Mouse (Mus musculus) MEL (cell line): ENCODE results near the gene Capn8.

Experiments used
- CTCF ChIP-seq, 3 experiments: IDR thresholded peaks in 2 of 3; conservative IDR thresholded peaks in 1 of 3; 2 replicates each; pipeline ENCODE4 v1.5.1; 2011 to 2012; ENCODE audit warnings: low read length in 3 of 3, low read depth in 2 of 3, mild to moderate bottlenecking in 2 of 3, improper control_type of control experiment in 1 of 3, inconsistent platforms in 1 of 3, mixed read lengths in 1 of 3, moderate library complexity in 1 of 3; ENCODE audit not compliant: control insufficient read depth in 1 of 3, insufficient read depth in 1 of 3, poor library complexity in 1 of 3, severe bottlenecking in 1 of 3
- RCOR1 ChIP-seq: IDR thresholded peaks from 2 replicates; pipeline ENCODE4 v1.6.1; 2012; ENCODE audit warnings: low read depth, mild to moderate bottlenecking, inconsistent platforms, low read length, improper control_type of control experiment
- ZKSCAN1 ChIP-seq: IDR thresholded peaks from 2 replicates; pipeline ENCODE4 v1.6.1; 2012; ENCODE audit warnings: low read depth, mild to moderate bottlenecking, inconsistent platforms, low read length, improper control_type of control experiment, moderate library complexity

- no peak for TF ChIP-seq RCOR1
- TF ChIP-seq CTCF (IDR thresholded peaks at IDR 0.05 in 2 of 3, conservative IDR thresholded peaks at IDR 0.05 in 1 of 3; ENCODE audit: control insufficient read depth in 1 of 3, insufficient read depth in 1 of 3, low read depth in 2 of 3, low read length in 3 of 3, poor library complexity in 1 of 3, severe bottlenecking in 1 of 3) = peak; percentile 60 to 78 (median 72)
- no peak for TF ChIP-seq ZKSCAN1
Measured at GRCm38 (mm10) chr1:182560390-182561098, 4.3 kb upstream of the Capn8 start.
